Mouse (Mus musculus): ENCODE measurements at regions not wholly inside any gene's neighbourhood (a gene's known extent, or its start where the extent isn't known, plus 50 kb on each side); places are given as distances from the start of the nearest gene placed in this dataset.

DNA sequence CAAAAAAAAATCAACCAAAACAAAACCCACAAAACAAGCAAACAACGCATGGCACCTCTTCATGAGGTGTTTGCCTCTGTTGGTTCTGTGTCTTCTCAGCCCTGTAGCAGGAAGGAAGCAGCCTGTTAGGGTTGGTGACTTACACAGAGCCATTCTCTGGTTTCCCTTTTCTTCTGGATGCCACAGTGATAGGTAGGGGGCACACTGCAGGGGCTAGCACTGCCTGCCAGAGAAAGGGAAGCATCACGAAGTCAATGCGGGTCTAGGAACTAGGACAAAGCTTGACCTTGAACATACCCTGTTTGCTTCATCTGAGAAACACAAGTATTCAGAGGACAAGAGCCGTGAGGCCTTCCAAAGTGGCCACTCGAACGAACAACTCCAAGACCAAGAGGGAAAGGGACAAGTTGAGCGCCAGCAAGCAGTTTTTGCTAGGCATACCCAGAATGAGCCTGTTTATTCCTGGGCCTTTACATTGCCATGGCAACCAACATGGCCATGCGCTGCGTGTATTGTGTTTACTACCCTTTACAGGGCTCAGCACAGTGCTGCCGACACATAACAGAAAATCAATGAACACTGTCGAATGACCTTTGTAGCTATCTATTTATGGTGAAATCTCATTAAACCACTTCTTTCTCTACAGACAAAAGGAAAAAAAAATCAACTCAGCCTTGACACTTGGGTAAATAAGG lies 91.9 kb upstream of the Dpt start:
- TF ChIP-seq CTCF (conservative IDR thresholded peaks at IDR 0.05; ENCODE audit: low read length) (no peak), NANOG (IDR thresholded peaks at IDR 0.05; ENCODE audit: borderline replicate concordance, low read length) (no peak), POU5F1 (IDR thresholded peaks at IDR 0.05; ENCODE audit: borderline replicate concordance, low read length) (no peak)
